Mouse (Mus musculus): ENCODE measurements at regions not wholly inside any gene's neighbourhood (a gene's known extent, or its start where the extent isn't known, plus 50 kb on each side); places are given as distances from the start of the nearest gene placed in this dataset.

GRCm38 (mm10) chr8:96040216-96040615 lies 151.9 kb upstream of the Got2 start:
- TF ChIP-seq POLR2A (IDR thresholded peaks at IDR 0.05; ENCODE audit: low read depth, low read length) (no peak), CTCF (IDR thresholded peaks at IDR 0.05; ENCODE audit: extremely low read depth, insufficient read depth, insufficient read length, insufficient replicate concordance) (no peak)
